Mouse (Mus musculus) neural tube, embryonic 11.5 days (tissue): Measurements from ENCODE around the gene Dock1. TPM values are rescaled to one million over a fixed set of nuclear protein-coding genes. Genes with fewer than 3 reads are reported as not detected.

Source experiments
- ATAC-seq: fragments of 200-750 bp; cut with Nextera tagmentation; 2 replicates; pipeline ENCODE4 v1.8.0; 2017; ENCODE audit warnings: moderate number of reproducible peaks, mild to moderate bottlenecking, moderate TSS enrichment, moderate library complexity; ENCODE audit not compliant: insufficient read depth, low FRiP score, low TSS enrichment
- DNase-seq: peaks from one replicate; pipeline ENCODE4 v3.0.0-alpha.2; 2015; ENCODE audit warnings: low spot score
- H3K27ac ChIP-seq: fragments of 300-500 bp; sonication (generic); 2 replicates; pipeline ENCODE4 v1.5.1; 2014; ENCODE audit warnings: low read depth, mild to moderate bottlenecking, low read length
- H3K27me3 ChIP-seq: fragments of 300-500 bp; sonication (generic); 2 replicates; pipeline ENCODE4 v1.6.1; 2014; ENCODE audit warnings: mild to moderate bottlenecking, low read length, mixed read lengths; ENCODE audit not compliant: control insufficient read depth, insufficient read depth
- H3K36me3 ChIP-seq: fragments of 300-500 bp; sonication (generic); 2 replicates; pipeline ENCODE4 v1.6.1; 2014; ENCODE audit warnings: mild to moderate bottlenecking, low read length, moderate library complexity, mixed read lengths; ENCODE audit not compliant: control insufficient read depth, insufficient read depth
- H3K4me1 ChIP-seq: fragments of 300-500 bp; sonication (generic); 2 replicates; pipeline ENCODE4 v1.6.1; 2014; ENCODE audit warnings: low read length, mixed read lengths; ENCODE audit not compliant: control insufficient read depth, insufficient read depth
- H3K4me2 ChIP-seq: fragments of 300-500 bp; sonication (generic); 2 replicates; pipeline ENCODE4 v1.6.1; 2014; ENCODE audit warnings: low read depth, mild to moderate bottlenecking, moderate library complexity
- H3K4me3 ChIP-seq: fragments of 300-500 bp; sonication (generic); 2 replicates; pipeline ENCODE4 v1.5.1; 2014; ENCODE audit warnings: low read depth, low read length
- H3K9ac ChIP-seq: fragments of 300-500 bp; sonication (generic); 2 replicates; pipeline ENCODE4 v1.6.1; 2014; ENCODE audit warnings: mild to moderate bottlenecking, low read length
- H3K9me3 ChIP-seq: fragments of 300-500 bp; sonication (generic); 2 replicates; pipeline ENCODE4 v1.6.1; 2016; ENCODE audit warnings: low read length; ENCODE audit not compliant: control insufficient read depth
- WGBS: fragments of 180-500 bp; shearing (Covaris S2); extraction: QIAGEN DNeasy Blood & Tissue Kit; methylation state at CpG from one replicate; pipeline ENCODE4 v1.1.7; 2014; 5-methylcytosine and 5-hydroxymethylcytosine counted together
- polyA plus RNA-seq: library from polyadenylated mRNA; unstranded; fragments of >200 nt; fragmentation: Nextera tagmentation; extraction: Ambion mirVana; gene quantifications from 2 replicates; pipeline ENCODE4 v1.2.1, GENCODE M21; 2014

The Dock1 gene
- polyA plus RNA-seq, 1 experiment from 2014 or later = 26.3 TPM

GRCm38 (mm10) chr7:134808406-134808805 is 138.0 kb downstream of the Dock1 start:
- no peak for ATAC-seq
- WGBS = 97% methylated on average over 2 of the region's 2 CpGs
- Histone ChIP-seq H3K36me3 (peaks cover 2% of the 10 kb centered on the region; the same call in 1 of the 2 replicates), H3K27ac (no peak overlapping the region), H3K9ac (no peak overlapping the region), H3K4me1 (no peaks in the 10 kb centered on the region), H3K4me2 (no peak overlapping the region), H3K9me3 (no peaks in the 10 kb centered on the region), H3K4me3 (no peak overlapping the region), H3K27me3 (no peaks in the 10 kb centered on the region)
- no peak for DNase-seq

- ATAC-seq = no peak
- Histone ChIP-seq H3K9ac (no peak overlapping the region), H3K27ac (no peak overlapping the region), H3K27me3 (no peaks in the 10 kb centered on the region), H3K36me3 (peaks cover 2% of the 10 kb centered on the region; the same call in 1 of the 2 replicates), H3K4me3 (no peak overlapping the region), H3K4me2 (no peak overlapping the region), H3K4me1 (no peaks in the 10 kb centered on the region), H3K9me3 (no peaks in the 10 kb centered on the region)
- no peak for DNase-seq
- WGBS = 87% methylated on average over 6 of the region's 6 CpGs
These were observed 139.0 kb downstream of the Dock1 start for GRCm38 (mm10) chr7:134809241-134809975.

- H3K36me3 ChIP-seq = no peaks in the 10 kb centered on the region
- DNase-seq = no peak
- no peaks in the 10 kb centered on the region for H3K9me3 ChIP-seq
- H3K4me1 ChIP-seq = no peaks in the 10 kb centered on the region
- H3K4me2 ChIP-seq = no peak overlapping the region
- no peak for ATAC-seq
- no peak overlapping the region for H3K27ac ChIP-seq
- no peak overlapping the region for H3K4me3 ChIP-seq
- H3K9ac ChIP-seq = no peak overlapping the region
- no peaks in the 10 kb centered on the region for H3K27me3 ChIP-seq
- 97% methylated on average over 5 of the region's 5 CpGs for WGBS
These were observed 148.0 kb downstream of the Dock1 start for GRCm38 (mm10) chr7:134818471-134818870.

GRCm38 (mm10) chr7:134821264-134821663 is 150.8 kb downstream of the Dock1 start:
- Histone ChIP-seq H3K4me1 (no peaks in the 10 kb centered on the region), H3K4me3 (no peak overlapping the region), H3K27me3 (no peaks in the 10 kb centered on the region), H3K36me3 (no peaks in the 10 kb centered on the region), H3K9ac (no peak overlapping the region), H3K9me3 (no peaks in the 10 kb centered on the region), H3K4me2 (no peak overlapping the region), H3K27ac (no peak overlapping the region)
- WGBS = 43% methylated on average over 1 of the region's 1 CpGs
- no peak for ATAC-seq
- DNase-seq = no peak

DNA sequence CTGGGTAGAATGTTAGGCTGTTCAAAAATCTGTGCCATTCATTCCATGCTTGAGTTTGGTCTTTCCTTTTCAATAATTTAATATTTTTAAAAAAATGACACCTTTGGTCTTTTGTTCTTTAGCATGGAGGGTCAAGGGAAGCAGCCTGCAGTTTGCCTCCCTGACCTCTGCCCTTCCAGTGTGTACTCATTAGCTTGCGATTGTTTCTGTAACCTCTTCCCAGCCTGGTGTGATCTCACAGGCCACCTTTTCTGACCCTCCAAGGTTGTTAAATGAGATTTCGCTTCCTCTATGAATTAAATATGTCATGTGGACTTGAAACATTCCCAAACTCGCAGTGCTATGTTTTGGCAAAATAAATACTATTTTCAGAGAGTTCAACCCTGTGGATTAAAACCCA is 151.6 kb downstream of the Dock1 start:
- Histone ChIP-seq H3K27me3 (no peaks in the 10 kb centered on the region), H3K36me3 (no peaks in the 10 kb centered on the region), H3K27ac (no peak overlapping the region), H3K4me2 (no peak overlapping the region), H3K4me3 (no peak overlapping the region), H3K9me3 (no peaks in the 10 kb centered on the region), H3K9ac (no peak overlapping the region), H3K4me1 (no peaks in the 10 kb centered on the region)
- DNase-seq (no peak), ATAC-seq (no peak)
- 65% methylated on average over 3 of the region's 3 CpGs for WGBS

- no peak overlapping the region for H3K4me2 ChIP-seq
- H3K27me3 ChIP-seq = no peaks in the 10 kb centered on the region
- no peaks in the 10 kb centered on the region for H3K36me3 ChIP-seq
- no peak overlapping the region for H3K4me3 ChIP-seq
- no peaks in the 10 kb centered on the region for H3K4me1 ChIP-seq
- no peak for ATAC-seq
- no peak overlapping the region for H3K27ac ChIP-seq
- H3K9ac ChIP-seq = no peak overlapping the region
- DNase-seq = no peak
- 81% methylated on average over 4 of the region's 4 CpGs for WGBS
- H3K9me3 ChIP-seq = no peaks in the 10 kb centered on the region
These were observed 153.4 kb downstream of the Dock1 start for GRCm38 (mm10) chr7:134823891-134824290.

DNA sequence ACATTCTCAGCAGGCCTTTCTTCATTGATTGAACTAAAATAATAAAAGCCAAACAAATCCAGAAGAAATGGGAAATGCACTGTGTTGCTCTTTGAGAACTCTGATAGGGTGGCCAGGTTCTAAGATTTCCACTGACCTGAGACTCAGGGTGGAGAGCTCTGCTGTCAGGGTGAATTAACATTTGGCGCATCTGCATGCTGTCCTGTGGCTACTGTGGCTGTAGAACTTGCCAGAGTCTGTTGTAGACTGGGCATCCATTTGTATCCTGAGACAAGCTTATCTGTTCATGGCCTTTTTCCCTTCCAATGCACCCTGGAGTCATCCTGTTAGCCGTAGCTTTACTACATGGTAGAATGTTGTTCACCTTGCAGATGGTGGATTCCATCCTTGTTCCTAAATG is 169.6 kb downstream of the Dock1 start:
- 91% methylated on average over 2 of the region's 2 CpGs for WGBS
- DNase-seq = no peak

DNA sequence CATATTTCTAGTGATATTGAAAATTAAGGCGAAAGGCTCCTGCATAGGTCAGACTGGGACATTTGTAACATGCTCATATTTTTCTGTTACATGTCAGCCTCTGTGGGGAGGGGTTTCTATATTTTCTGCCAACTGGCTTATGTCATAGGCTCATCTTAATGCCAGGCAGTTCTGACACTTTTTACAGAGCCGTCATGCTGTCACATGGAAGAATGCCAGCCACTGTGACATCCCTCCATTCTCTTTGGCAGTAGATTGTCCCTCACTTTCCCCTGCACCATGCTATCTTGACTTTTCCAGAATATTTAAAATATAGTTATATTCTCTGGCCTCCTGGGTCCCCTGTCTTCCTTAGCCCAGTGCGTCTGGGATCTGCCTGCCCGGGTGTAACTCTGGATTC is 172.3 kb downstream of the Dock1 start:
- ATAC-seq = no peak
- Histone ChIP-seq H3K9ac (no peak overlapping the region), H3K27me3 (no peaks in the 10 kb centered on the region), H3K9me3 (no peaks in the 10 kb centered on the region), H3K4me1 (no peaks in the 10 kb centered on the region), H3K4me3 (no peak overlapping the region), H3K27ac (no peak overlapping the region), H3K36me3 (no peaks in the 10 kb centered on the region), H3K4me2 (no peak overlapping the region)
- DNase-seq = no peak
- WGBS = 94% methylated on average over 4 of the region's 4 CpGs

More for the DNA sequence above, 169.6 kb downstream of the Dock1 start:
- no peak overlapping the region for H3K9ac ChIP-seq
- no peak overlapping the region for H3K4me2 ChIP-seq
- H3K4me1 ChIP-seq = no peaks in the 10 kb centered on the region
- H3K27me3 ChIP-seq = no peaks in the 10 kb centered on the region
- H3K4me3 ChIP-seq = no peak overlapping the region
- no peaks in the 10 kb centered on the region for H3K36me3 ChIP-seq
- no peak for ATAC-seq
- no peaks in the 10 kb centered on the region for H3K9me3 ChIP-seq
- H3K27ac ChIP-seq = no peak overlapping the region

GRCm38 (mm10) chr7:134862000-134862399 is 191.5 kb downstream of the Dock1 start:
- 82% methylated on average over 6 of the region's 6 CpGs for WGBS
- ATAC-seq = no peak

More at GRCm38 (mm10) chr7:134862000-134862399, 191.5 kb downstream of the Dock1 start:
- no peak overlapping the region for H3K4me2 ChIP-seq
- DNase-seq = no peak
- no peaks in the 10 kb centered on the region for H3K9me3 ChIP-seq
- no peak overlapping the region for H3K9ac ChIP-seq
- H3K27me3 ChIP-seq = no peaks in the 10 kb centered on the region
- H3K36me3 ChIP-seq = no peaks in the 10 kb centered on the region
- no peak overlapping the region for H3K4me3 ChIP-seq
- H3K4me1 ChIP-seq = no peaks in the 10 kb centered on the region
- no peak overlapping the region for H3K27ac ChIP-seq
